Comparison of ENCODE assay signal across 7 mouse cellular contexts in genomic region chr16:17209981-17210838, GRCm38 (mm10). TPM values are rescaled to one million over a fixed set of nuclear protein-coding genes. Genes with fewer than 3 reads are reported as not detected.
A peak's percentile ranks its signal among the peaks of the same experiment; 100 is the strongest.
DNase-seq lines count a peak whose midpoint lies in the region; ATAC-seq lines count a peak whose summit lies in the region.

No protein-coding gene starts in this region.

- peaks cover 8% of the 10 kb centered on the region; the same call in 1 of the 2 replicates for H3K4me1 ChIP-seq in embryonic facial prominence, embryonic 14.5 days (ENCODE audit: control insufficient read depth, insufficient read depth, low read length)
- H3K4me1 ChIP-seq in limb, embryonic 13.5 days = peaks cover 20% of the 10 kb centered on the region
- H3K4me1 ChIP-seq in midbrain, embryonic 15.5 days = peaks cover 25% of the 10 kb centered on the region

- no peak overlapping the region for H3K27ac ChIP-seq in embryonic facial prominence, embryonic 14.5 days (replicated peaks; ENCODE audit: low read depth, low read length)
- no peak overlapping the region for H3K27ac ChIP-seq in limb, embryonic 13.5 days
- peak overlapping the region; percentile 92 for H3K27ac ChIP-seq in midbrain, embryonic 15.5 days

- no peaks in the 10 kb centered on the region for H3K36me3 ChIP-seq in embryonic facial prominence, embryonic 14.5 days (ENCODE audit: control insufficient read depth, insufficient read depth, low read length)
- H3K36me3 ChIP-seq in limb, embryonic 13.5 days = no peaks in the 10 kb centered on the region
- no peaks in the 10 kb centered on the region for H3K36me3 ChIP-seq in midbrain, embryonic 15.5 days (replicated peaks)

- WGBS in embryonic facial prominence, embryonic 14.5 days = 8% methylated on average over 33 of the region's 48 CpGs
- 7% methylated on average over 48 of the region's 48 CpGs for WGBS in limb, embryonic 13.5 days
- 7% methylated on average over 48 of the region's 48 CpGs for WGBS in midbrain, embryonic 15.5 days

- peak overlapping the region; percentile 96 for H3K4me2 ChIP-seq in embryonic facial prominence, embryonic 14.5 days (ENCODE audit: low read depth, low read length)
- peak overlapping the region; percentile 99 for H3K4me2 ChIP-seq in limb, embryonic 13.5 days (replicated peaks)
- peak overlapping the region; percentile 97 for H3K4me2 ChIP-seq in midbrain, embryonic 15.5 days

- H3K4me3 ChIP-seq in embryonic facial prominence, embryonic 14.5 days (ENCODE audit: low read depth, low read length) = peak overlapping the region; percentile 51
- H3K4me3 ChIP-seq in limb, embryonic 13.5 days = peak overlapping the region; percentile 64
- peak overlapping the region; percentile 65 for H3K4me3 ChIP-seq in midbrain, embryonic 15.5 days

- peak; percentile 80 for ATAC-seq in embryonic facial prominence, embryonic 14.5 days (ENCODE audit: low read depth)
- peak; percentile 55 for ATAC-seq in limb, embryonic 13.5 days (ENCODE audit: low FRiP score, low read depth)
- peak; percentile 78 for ATAC-seq in midbrain, embryonic 15.5 days (replicated peaks)

- H3K27me3 ChIP-seq in embryonic facial prominence, embryonic 14.5 days (replicated peaks; ENCODE audit: control insufficient read depth, insufficient read depth, low read length) = peaks cover 32% of the 10 kb centered on the region
- peaks cover 46% of the 10 kb centered on the region for H3K27me3 ChIP-seq in limb, embryonic 13.5 days
- H3K27me3 ChIP-seq in midbrain, embryonic 15.5 days (replicated peaks) = peaks cover 3% of the 10 kb centered on the region; the same call in 1 of the 2 replicates

- no peaks in the 10 kb centered on the region for H3K9me3 ChIP-seq in embryonic facial prominence, embryonic 14.5 days (ENCODE audit: control insufficient read depth, low read length)
- no peaks in the 10 kb centered on the region for H3K9me3 ChIP-seq in limb, embryonic 13.5 days
- no peaks in the 10 kb centered on the region for H3K9me3 ChIP-seq in midbrain, embryonic 15.5 days

- peak; percentile 92 to 93 for DNase-seq in adrenal gland, postnatal 36 days
- peak; percentile 93 for DNase-seq in embryonic facial prominence, embryonic 14.5 days (ENCODE audit: low spot score)
- peak; percentile 85 for DNase-seq in heart, adult 8-10 months (ENCODE audit: low spot score)
- peak; percentile 94 for DNase-seq in kidney, adult 9 months
- peak; percentile 82 to 90 for DNase-seq in spleen, adult 18-20 months

- H3K9ac ChIP-seq in embryonic facial prominence, embryonic 14.5 days (ENCODE audit: low read depth, low read length) = peak overlapping the region; percentile 53
- peak overlapping the region; percentile 62 for H3K9ac ChIP-seq in limb, embryonic 13.5 days
- H3K9ac ChIP-seq in midbrain, embryonic 15.5 days = peak overlapping the region; percentile 72; the same call in 1 of the 2 replicates

RNA-seq across cellular contexts. Expression of gene Rimbp3, which starts 1.8 kb away (rescaled TPM):
- not detected for total RNA-seq in adrenal gland, postnatal 36 days (2021)
- 0.17 and 0.34 TPM in 2 replicates for polyA plus RNA-seq in embryonic facial prominence, embryonic 14.5 days (2014; fragmentation: Nextera tagmentation; extraction: Ambion mirVana)
- under 1 TPM in 3 of 4 experiments, not detected in 1; 0.14 to 0.44 (median 0.22) TPM for total RNA-seq in heart, adult 8-10 months (2022)
- polyA plus RNA-seq in limb, embryonic 13.5 days (2015; fragmentation: Nextera tagmentation; extraction: Ambion mirVana) = 0.28 and 0.38 TPM in 2 replicates
- polyA plus RNA-seq in midbrain, embryonic 15.5 days (2015; fragmentation: Nextera tagmentation; extraction: Ambion mirVana) = 2.6 and 3.3 TPM in 2 replicates

RNA-seq across cellular contexts. Expression of gene Ube2l3, which starts 7.8 kb away (rescaled TPM):
- total RNA-seq in adrenal gland, postnatal 36 days (2021) = 100 to 1,000 TPM; 219 to 220 TPM
- polyA plus RNA-seq in embryonic facial prominence, embryonic 14.5 days (2014; fragmentation: Nextera tagmentation; extraction: Ambion mirVana) = 301 and 303 TPM in 2 replicates
- 100 to 1,000 TPM; 107 to 119 (median 114) TPM for total RNA-seq in heart, adult 8-10 months (2022)
- 356 and 360 TPM in 2 replicates for polyA plus RNA-seq in limb, embryonic 13.5 days (2015; fragmentation: Nextera tagmentation; extraction: Ambion mirVana)
- 262 and 275 TPM in 2 replicates for polyA plus RNA-seq in midbrain, embryonic 15.5 days (2015; fragmentation: Nextera tagmentation; extraction: Ambion mirVana)

RNA-seq across cellular contexts. Expression of gene Hic2, which starts 23.2 kb away (rescaled TPM):
- 1 to 10 TPM; 2.9 to 3.1 TPM for total RNA-seq in adrenal gland, postnatal 36 days (2021)
- polyA plus RNA-seq in embryonic facial prominence, embryonic 14.5 days (2014; fragmentation: Nextera tagmentation; extraction: Ambion mirVana) = 3.0 and 3.5 TPM in 2 replicates
- 1 to 10 TPM; 1.4 to 2.2 (median 1.9) TPM for total RNA-seq in heart, adult 8-10 months (2022)
- 9.1 and 9.3 TPM in 2 replicates for polyA plus RNA-seq in limb, embryonic 13.5 days (2015; fragmentation: Nextera tagmentation; extraction: Ambion mirVana)
- polyA plus RNA-seq in midbrain, embryonic 15.5 days (2015; fragmentation: Nextera tagmentation; extraction: Ambion mirVana) = 11.1 and 11.6 TPM in 2 replicates
